Mouse (Mus musculus): ENCODE measurements around the gene Olfr1102.

The Olfr1102 gene

DNA sequence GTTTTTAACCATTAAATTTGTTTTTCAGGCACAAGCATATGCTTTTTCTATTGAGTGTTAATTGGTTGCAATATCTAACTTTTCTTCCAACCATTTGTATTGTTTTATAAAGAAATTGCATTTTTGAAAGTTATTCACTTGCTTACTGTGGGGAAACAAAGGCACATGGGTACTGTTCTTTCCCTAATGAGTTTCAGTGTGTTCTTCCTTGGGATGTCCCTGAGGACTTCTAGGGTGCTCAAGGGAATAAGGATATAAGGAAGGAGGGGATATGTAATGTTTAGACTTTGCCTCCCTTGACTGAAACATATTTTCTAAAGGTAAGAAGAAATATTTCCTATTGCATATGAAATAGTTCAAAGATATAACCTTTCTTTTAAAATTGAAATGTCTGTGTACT is at the start of gene Olfr1102:
Gene Olfr1102 (plus strand): TSS at position 301 of the 400 bp plus-strand sequence.
- no peak for DNase-seq

DNA sequence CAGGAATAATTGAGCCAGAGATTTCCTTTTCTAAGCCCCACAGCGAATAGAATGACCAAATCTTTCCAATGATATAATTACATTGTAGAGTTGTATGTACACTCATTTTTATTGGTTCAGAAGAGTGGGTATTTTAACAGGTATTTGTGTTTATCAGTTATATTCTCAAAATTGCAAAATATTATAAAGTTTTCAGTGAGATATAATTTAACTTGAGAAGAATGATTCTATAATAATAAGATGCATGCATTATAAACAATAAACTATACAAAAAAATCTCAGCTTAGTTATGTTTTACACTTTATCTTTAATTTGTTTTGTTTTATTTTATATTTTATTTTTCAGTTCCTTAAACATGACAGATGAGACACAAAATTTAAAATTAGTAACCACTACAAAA is 37.6 kb upstream of the Olfr1102 start, which contains the start of gene Olfr1099:
Gene Olfr1099 (minus strand): TSS at position 101 of the 400 bp plus-strand sequence.
- no peak for DNase-seq

DNA sequence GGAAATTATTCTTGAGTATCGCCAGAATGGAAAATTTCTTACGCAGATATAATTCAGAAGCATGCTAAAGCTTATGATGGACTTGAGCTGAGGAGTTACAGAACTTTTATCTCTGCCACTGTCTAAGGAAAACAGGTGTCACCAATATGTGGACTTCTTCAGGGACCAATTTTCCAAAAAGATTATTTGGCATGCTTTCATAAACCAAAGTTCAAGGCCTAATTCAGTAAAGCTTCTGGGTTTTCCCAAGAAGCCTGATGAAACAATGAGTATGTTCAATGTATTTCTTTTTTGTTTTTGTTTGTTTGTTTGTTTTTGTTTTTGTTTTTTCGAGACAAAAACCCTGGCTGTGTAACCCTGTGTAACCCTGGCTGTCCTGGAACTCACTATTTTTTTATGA is 18.3 kb upstream of the Olfr1102 start, which contains the start of gene Olfr1100:
Gene Olfr1100 (minus strand): TSS at position 101 of the 400 bp plus-strand sequence.
- no peak for DNase-seq

DNA sequence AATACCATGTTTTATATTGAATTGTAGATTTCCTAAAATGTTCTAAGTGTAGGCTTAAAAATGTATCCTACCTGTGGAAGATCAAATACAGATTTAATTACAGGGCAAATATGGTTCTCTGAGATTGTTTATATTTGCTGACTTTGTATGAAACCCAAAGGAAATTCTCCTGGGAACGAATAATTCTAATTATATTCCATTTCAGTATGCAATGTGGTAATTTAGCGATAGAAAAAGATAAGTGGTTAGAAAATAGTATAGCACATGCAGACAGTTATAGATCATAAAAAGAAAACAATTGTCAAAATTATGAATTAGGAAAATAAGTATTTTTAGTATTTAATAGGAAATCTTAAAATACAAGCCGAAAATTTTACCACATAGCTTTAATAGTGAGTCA is 7.1 kb upstream of the Olfr1102 start, which contains the start of gene Olfr1101:
Gene Olfr1101 (minus strand): TSS at position 101 of the 400 bp plus-strand sequence.
- DNase-seq, result no peak

DNA sequence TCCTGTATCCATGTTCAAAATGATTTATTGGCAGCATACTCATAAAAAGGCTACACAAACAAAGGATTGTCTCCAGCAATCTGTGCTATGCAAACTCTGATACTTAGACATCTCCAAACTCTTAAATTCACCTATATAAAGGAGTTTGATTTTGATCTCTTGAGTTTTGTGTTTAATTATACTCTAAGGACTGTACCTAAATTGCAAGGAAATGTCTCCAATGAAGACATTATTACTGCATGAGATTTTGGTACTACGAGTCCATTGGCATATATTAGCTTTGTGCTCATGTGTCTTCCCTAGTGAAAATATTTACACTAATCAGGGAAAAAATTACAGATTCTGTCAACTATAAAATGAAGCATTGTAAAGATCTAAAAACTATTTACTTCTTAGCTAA is 28.8 kb downstream of the Olfr1102 start, which contains the start of gene Olfr1104:
Gene Olfr1104 (minus strand): TSS at position 101 of the 400 bp plus-strand sequence.
- no peak for DNase-seq

DNA sequence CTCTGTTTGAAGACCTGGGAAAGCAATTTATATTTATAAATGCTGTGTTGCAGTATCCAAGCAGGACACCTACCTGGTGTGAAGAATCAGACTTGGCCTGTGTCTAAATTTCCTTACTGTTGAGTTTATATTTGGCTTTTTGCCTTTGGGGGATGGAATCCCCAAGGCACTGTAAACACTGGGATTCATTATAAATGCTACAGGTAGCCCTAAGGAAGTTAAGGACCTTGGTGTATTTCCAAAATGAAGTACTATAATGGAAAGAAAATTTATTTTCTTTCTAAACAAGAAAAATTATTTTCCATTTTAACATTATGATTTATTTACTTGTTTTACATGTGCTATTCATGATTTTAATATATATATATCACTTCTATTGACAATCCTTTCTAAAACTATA is 38.2 kb downstream of the Olfr1102 start, which contains the start of gene Olfr1105:
Gene Olfr1105 (minus strand): TSS at position 101 of the 400 bp plus-strand sequence.
- no peak for DNase-seq

DNA sequence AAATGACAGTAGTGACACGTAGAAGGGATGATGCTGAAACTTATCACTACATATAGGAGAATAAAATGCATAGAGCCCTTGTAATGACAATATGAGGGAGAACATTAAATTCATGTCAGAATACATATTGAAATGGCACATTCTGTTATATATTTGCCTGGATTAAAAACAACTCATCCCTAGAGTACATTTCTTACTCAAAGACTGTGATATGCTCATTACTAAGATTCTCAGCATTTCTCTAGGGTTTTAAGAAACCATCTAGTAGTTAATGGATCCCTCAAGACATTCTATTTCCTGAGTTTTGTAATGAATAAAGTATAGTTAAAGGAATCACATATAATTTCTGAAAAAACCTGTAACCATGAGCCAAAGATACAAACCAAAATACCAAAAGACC is 54.0 kb downstream of the Olfr1102 start, which contains the start of gene Olfr1106:
Gene Olfr1106 (minus strand): TSS at position 101 of the 400 bp plus-strand sequence.
- no peak for DNase-seq

All from thymus, adult 18-20 months (tissue).